ENCODE assay signal across 8 mouse cellular contexts in the genomic region with DNA sequence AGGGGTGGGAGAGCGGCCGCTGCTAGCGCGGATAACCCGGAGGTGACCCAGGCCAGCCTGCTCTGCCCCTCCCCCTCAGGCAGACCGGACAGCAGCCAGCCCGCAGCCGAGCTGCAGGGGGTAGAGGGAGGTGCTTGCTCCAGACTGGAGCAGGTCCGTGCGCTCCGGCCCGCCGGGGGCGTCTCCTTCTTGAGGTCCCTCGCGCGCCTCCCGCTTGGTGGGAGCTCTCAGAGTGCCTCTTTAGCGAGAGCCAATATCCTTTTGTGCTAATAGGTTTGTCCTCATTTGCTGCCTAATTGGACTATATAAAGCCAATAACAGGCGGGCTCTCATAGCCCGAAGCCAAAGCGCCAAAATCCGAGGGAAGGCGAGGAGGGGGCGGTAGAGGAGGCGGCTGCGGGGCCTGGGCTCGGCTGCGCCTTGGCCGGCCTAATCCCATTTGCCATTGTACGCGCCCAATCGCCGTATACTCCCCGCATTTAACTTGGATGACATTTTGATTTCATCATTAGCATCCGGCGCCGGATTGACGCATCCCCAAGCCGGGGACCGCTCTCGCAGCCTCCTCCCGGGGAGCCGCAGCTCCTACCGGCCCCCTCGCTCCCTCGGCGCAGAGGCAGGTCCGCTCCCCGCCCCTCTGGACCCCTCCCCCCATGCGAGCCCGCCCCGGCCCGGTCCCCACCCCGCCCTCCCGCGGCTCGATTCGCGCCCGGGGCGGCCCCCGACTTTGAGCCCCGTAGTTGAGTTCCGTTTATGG. TPM values are rescaled to one million over a fixed set of nuclear protein-coding genes. Genes with fewer than 3 reads are reported as not detected.
DNase-seq lines count a peak whose midpoint lies in the region; ATAC-seq and TF ChIP-seq lines count a peak whose summit lies in the region.

A gene (plus strand): TSS at position 753 of the 757 bp plus-strand sequence.

- H3K27me3 ChIP-seq in cerebellum, adult 2 months (ENCODE audit: control insufficient read depth, insufficient read depth, low read length), result peaks cover 21% of the 10 kb centered on the region; the same call in 1 of the 2 replicates
- peaks cover 99% of the 10 kb centered on the region for H3K27me3 ChIP-seq in heart, postnatal 0 days (ENCODE audit: control insufficient read depth, insufficient read depth, low read length)
- peaks cover 95% of the 10 kb centered on the region for H3K27me3 ChIP-seq in liver, embryonic 16.5 days (ENCODE audit: control insufficient read depth, insufficient read depth, low read depth, low read length)

- peak within 1 kb of the TSS; percentile 67 for H3K4me2 ChIP-seq in heart, postnatal 0 days (ENCODE audit: low read depth, low read length)
- peak within 1 kb of the TSS; percentile 39 for H3K4me2 ChIP-seq in liver, embryonic 16.5 days (ENCODE audit: low read depth, low read length)

- no peak for TF ChIP-seq POLR2A in cerebellum, adult 2 months (IDR thresholded peaks at IDR 0.05; ENCODE audit: borderline replicate concordance, insufficient read depth, low read length)
- TF ChIP-seq POLR2A in bone marrow, adult 2 months (IDR thresholded peaks at IDR 0.05; ENCODE audit: borderline replicate concordance, control insufficient read depth, low read depth, low read length), result no peak

- H3K9me3 ChIP-seq in heart, postnatal 0 days (replicated peaks; ENCODE audit: control insufficient read depth, low read length), result no peaks in the 10 kb centered on the region
- H3K9me3 ChIP-seq in liver, embryonic 16.5 days (replicated peaks; ENCODE audit: control insufficient read depth, low read length), result no peaks in the 10 kb centered on the region

- DNase-seq in cerebellum, postnatal 14 days, result peak; percentile 30 to 35
- no peak for DNase-seq in cerebellum, adult 2 months
- no peak for DNase-seq in heart, postnatal 0 days (ENCODE audit: low spot score)
- peak; percentile 47 for DNase-seq in yolk sac, embryonic 10.5 days (ENCODE audit: low spot score)
- no peak for DNase-seq in layer of hippocampus, postnatal 25 days (ENCODE audit: extremely low spot score in 1 of 2, low spot score in 1 of 2)
- DNase-seq in layer of hippocampus, adult 9-10 months (ENCODE audit: low spot score), result no peak

- no peaks in the 10 kb centered on the region for H3K36me3 ChIP-seq in heart, postnatal 0 days (replicated peaks; ENCODE audit: control insufficient read depth, insufficient read depth, low read length)
- no peaks in the 10 kb centered on the region for H3K36me3 ChIP-seq in liver, embryonic 16.5 days (ENCODE audit: control insufficient read depth, insufficient read depth)

- no peak for TF ChIP-seq EP300 in heart, postnatal 0 days (IDR thresholded peaks at IDR 0.05; ENCODE audit: low read depth)

- 2% methylated on average over 63 of the region's 65 CpGs for WGBS in cerebellum, adult 2 months
- WGBS in bone marrow, adult 2 months, result 2% methylated on average over 65 of the region's 65 CpGs
- under 1% methylated on average over 58 of the region's 65 CpGs for WGBS in heart, postnatal 0 days
- WGBS in liver, embryonic 16.5 days (ENCODE audit: insufficient replicate concordance), result 1% methylated on average over 55 of the region's 65 CpGs

- no peak within 1 kb of the TSS for H3K9ac ChIP-seq in heart, postnatal 0 days (replicated peaks; ENCODE audit: low read depth, low read length)
- no peak within 1 kb of the TSS for H3K9ac ChIP-seq in liver, embryonic 16.5 days (ENCODE audit: low read depth, low read length)

- no peaks in the 10 kb centered on the region for H3K4me1 ChIP-seq in cerebellum, adult 2 months (ENCODE audit: control insufficient read depth, insufficient read depth, low read length)
- no peaks in the 10 kb centered on the region for H3K4me1 ChIP-seq in bone marrow, adult 2 months (ENCODE audit: control insufficient read depth, insufficient read depth, low read length)
- peaks cover 23% of the 10 kb centered on the region for H3K4me1 ChIP-seq in heart, postnatal 0 days (ENCODE audit: control insufficient read depth, insufficient read depth)
- no peaks in the 10 kb centered on the region; the same call in 1 of the 2 replicates for H3K4me1 ChIP-seq in liver, embryonic 16.5 days (ENCODE audit: control insufficient read depth, low read depth, low read length)

- no peak within 1 kb of the TSS for H3K27ac ChIP-seq in cerebellum, adult 2 months (ENCODE audit: insufficient read depth, low read length)
- H3K27ac ChIP-seq in bone marrow, adult 2 months (ENCODE audit: control insufficient read depth, insufficient read depth, low read depth, low read length, poor library complexity), result peak within 1 kb of the TSS; percentile 20; the same call in 1 of the 2 replicates
- no peak within 1 kb of the TSS for H3K27ac ChIP-seq in heart, postnatal 0 days (ENCODE audit: low read depth)
- no peak within 1 kb of the TSS for H3K27ac ChIP-seq in liver, embryonic 16.5 days (ENCODE audit: low read length)

- no peak for ATAC-seq in heart, postnatal 0 days (ENCODE audit: insufficient read depth, low read depth)
- ATAC-seq in liver, embryonic 16.5 days (ENCODE audit: low read depth), result no peak

- no peak within 1 kb of the TSS for H3K4me3 ChIP-seq in cerebellum, adult 2 months (replicated peaks; ENCODE audit: insufficient read depth, low read depth, low read length)
- H3K4me3 ChIP-seq in bone marrow, adult 2 months (replicated peaks; ENCODE audit: control insufficient read depth, low read depth, low read length), result no peak within 1 kb of the TSS
- peak within 1 kb of the TSS; percentile 45 for H3K4me3 ChIP-seq in heart, postnatal 0 days (ENCODE audit: low read depth, low read length)
- H3K4me3 ChIP-seq in liver, embryonic 16.5 days (ENCODE audit: low read depth, low read length), result peak within 1 kb of the TSS; percentile 28

- TF ChIP-seq CTCF in cerebellum, adult 2 months (IDR thresholded peaks at IDR 0.05; ENCODE audit: borderline replicate concordance, insufficient read depth, low read depth, low read length), result no peak
- TF ChIP-seq CTCF in bone marrow, adult 2 months (IDR thresholded peaks at IDR 0.05; ENCODE audit: control insufficient read depth, insufficient read depth, low read length), result no peak
- TF ChIP-seq CTCF in heart, postnatal 0 days (IDR thresholded peaks at IDR 0.05; ENCODE audit: low read depth), result no peak

RNA-seq across cellular contexts. Expression of the gene that starts here (rescaled TPM):
- 0.32 and 0.43 TPM in 2 replicates for polyA plus RNA-seq in cerebellum, adult 2 months (2012; rRNA removed)
- polyA plus RNA-seq in bone marrow, adult 2 months (2011; ENCODE audit: insufficient read depth, insufficient read length, low replicate concordance, missing spikeins), result not detected in 2 replicates
- total RNA-seq in heart, postnatal 0 days (2014; rRNA removed; ENCODE audit: low replicate concordance), result not detected in 2 replicates
- polyA plus RNA-seq in heart, postnatal 0 days (2015; fragmentation: Nextera tagmentation; extraction: Ambion mirVana), result not detected in 2 replicates
- polyA plus RNA-seq in liver, embryonic 16.5 days (2015; fragmentation: Nextera tagmentation; extraction: Ambion mirVana), result not detected in 2 replicates
- total RNA-seq in layer of hippocampus, postnatal 25 days (2021), result not detected

Comparison
In these comparisons a context has a peak if more than half of its experiments do, and no peak if none do; other contexts are left out.
1. DNase-seq: peak in cerebellum, postnatal 14 days (2 of 2) and yolk sac, embryonic 10.5 days (single experiment); none in cerebellum, adult 2 months (0 of 2), heart, postnatal 0 days (single experiment), layer of hippocampus, postnatal 25 days (0 of 2) and layer of hippocampus, adult 9-10 months (single experiment).
2. H3K4me3 ChIP-seq: peak in heart, postnatal 0 days (single experiment) and liver, embryonic 16.5 days (single experiment); none in cerebellum, adult 2 months (single experiment) and bone marrow, adult 2 months (single experiment).